Mouse (Mus musculus): ENCODE results near the gene Folr2. TPM values are rescaled to one million over a fixed set of nuclear protein-coding genes. Genes with fewer than 3 reads are reported as not detected.

The Folr2 gene
- polyA plus RNA-seq, 1 experiment from 2014 or later: 0.47 TPM

- H3K36me3 ChIP-seq (replicated peaks): no peaks in the 10 kb centered on the region
- H3K27ac ChIP-seq: no peak overlapping the region
- 67% methylated on average over 9 of the region's 9 CpGs for WGBS
- no peak for DNase-seq (ENCODE audit: extremely low spot score, low spot score)
- peaks cover 4% of the 10 kb centered on the region; the same call in 1 of the 2 replicates for H3K4me1 ChIP-seq
- H3K4me3 ChIP-seq: no peak overlapping the region
- H3K27me3 ChIP-seq (ENCODE audit: poor library complexity, severe bottlenecking): no peaks in the 10 kb centered on the region
- H3K9me3 ChIP-seq: no peaks in the 10 kb centered on the region
Measured at GRCm38 (mm10) chr7:101882413-101883154, 25.6 kb upstream of the Folr2 start.

GRCm38 (mm10) chr7:101880855-101881254 is 23.9 kb upstream of the Folr2 start:
- H3K4me3 ChIP-seq: no peak overlapping the region
- WGBS: 88% methylated on average over 4 of the region's 4 CpGs
- DNase-seq (ENCODE audit: extremely low spot score, low spot score): no peak
- peaks cover 4% of the 10 kb centered on the region; the same call in 1 of the 2 replicates for H3K4me1 ChIP-seq
- H3K9me3 ChIP-seq: no peaks in the 10 kb centered on the region
- H3K27ac ChIP-seq: no peak overlapping the region
- no peaks in the 10 kb centered on the region for H3K27me3 ChIP-seq (ENCODE audit: poor library complexity, severe bottlenecking)
- no peaks in the 10 kb centered on the region for H3K36me3 ChIP-seq (replicated peaks)

GRCm38 (mm10) chr7:101875978-101876377 is 19.0 kb upstream of the Folr2 start:
- 82% methylated on average over 1 of the region's 1 CpGs for WGBS
- H3K4me3 ChIP-seq: no peak overlapping the region
- H3K4me1 ChIP-seq: no peaks in the 10 kb centered on the region
- no peaks in the 10 kb centered on the region for H3K27me3 ChIP-seq (ENCODE audit: poor library complexity, severe bottlenecking)
- no peak for DNase-seq (ENCODE audit: extremely low spot score, low spot score)
- H3K9me3 ChIP-seq: no peaks in the 10 kb centered on the region
- no peak overlapping the region for H3K27ac ChIP-seq
- H3K36me3 ChIP-seq (replicated peaks): no peaks in the 10 kb centered on the region

GRCm38 (mm10) chr7:101871296-101871695 is 14.3 kb upstream of the Folr2 start:
- Histone ChIP-seq H3K27me3 (ENCODE audit: poor library complexity, severe bottlenecking) (no peaks in the 10 kb centered on the region), H3K4me1 (peaks cover 26% of the 10 kb centered on the region), H3K4me3 (no peak overlapping the region), H3K9me3 (no peaks in the 10 kb centered on the region), H3K27ac (no peak overlapping the region), H3K36me3 (replicated peaks) (no peaks in the 10 kb centered on the region)
- DNase-seq (ENCODE audit: extremely low spot score, low spot score): no peak
- 87% methylated on average over 3 of the region's 3 CpGs for WGBS

- no peak for DNase-seq (ENCODE audit: extremely low spot score, low spot score)
- Histone ChIP-seq H3K27ac (peak within 1 kb of the TSS; percentile 77), H3K9me3 (no peaks in the 10 kb centered on the region), H3K4me3 (no peak within 1 kb of the TSS), H3K27me3 (ENCODE audit: poor library complexity, severe bottlenecking) (no peaks in the 10 kb centered on the region), H3K4me1 (peaks cover 26% of the 10 kb centered on the region), H3K36me3 (replicated peaks) (no peaks in the 10 kb centered on the region)
- whole genome bisulfite sequencing: 86% methylated on average over 2 of the region's 2 CpGs
Measured at GRCm38 (mm10) chr7:101870629-101871028, 13.6 kb upstream of the Folr2 start, which contains the start of gene Folr1. Gene Folr1, minus strand, starts transcription at chr7:101870788.

- Histone ChIP-seq H3K4me1 (peaks cover 26% of the 10 kb centered on the region), H3K9me3 (no peaks in the 10 kb centered on the region), H3K27ac (peak overlapping the region; percentile 77), H3K36me3 (replicated peaks) (no peaks in the 10 kb centered on the region), H3K4me3 (no peak overlapping the region), H3K27me3 (ENCODE audit: poor library complexity, severe bottlenecking) (no peaks in the 10 kb centered on the region)
- 51% methylated on average over 7 of the region's 7 CpGs for WGBS
- peak; percentile 48 for DNase-seq (ENCODE audit: extremely low spot score, low spot score)
Measured at GRCm38 (mm10) chr7:101869163-101869500, 12.1 kb upstream of the Folr2 start.

- no peaks in the 10 kb centered on the region for H3K9me3 ChIP-seq
- H3K27ac ChIP-seq: peak overlapping the region; percentile 77
- peaks cover 26% of the 10 kb centered on the region for H3K4me1 ChIP-seq
- no peak for DNase-seq (ENCODE audit: extremely low spot score, low spot score)
- peak overlapping the region; percentile 8; the same call in 1 of the 2 replicates for H3K4me3 ChIP-seq
- H3K27me3 ChIP-seq (ENCODE audit: poor library complexity, severe bottlenecking): no peaks in the 10 kb centered on the region
- WGBS: 51% methylated on average over 13 of the region's 13 CpGs
- H3K36me3 ChIP-seq (replicated peaks): no peaks in the 10 kb centered on the region
Measured at GRCm38 (mm10) chr7:101868241-101869162, 11.5 kb upstream of the Folr2 start.

GRCm38 (mm10) chr7:101867482-101867881 is 10.5 kb upstream of the Folr2 start:
- Histone ChIP-seq H3K4me1 (peaks cover 26% of the 10 kb centered on the region), H3K27ac (no peak overlapping the region), H3K36me3 (replicated peaks) (no peaks in the 10 kb centered on the region), H3K9me3 (no peaks in the 10 kb centered on the region), H3K27me3 (ENCODE audit: poor library complexity, severe bottlenecking) (no peaks in the 10 kb centered on the region), H3K4me3 (no peak overlapping the region)
- DNase-seq (ENCODE audit: extremely low spot score, low spot score): no peak
- 99% methylated on average over 4 of the region's 4 CpGs for WGBS

- no peak for DNase-seq (ENCODE audit: extremely low spot score, low spot score)
- peaks cover 26% of the 10 kb centered on the region for H3K4me1 ChIP-seq
- peak overlapping the region; percentile 60; the same call in 1 of the 2 replicates for H3K27ac ChIP-seq
- H3K27me3 ChIP-seq (ENCODE audit: poor library complexity, severe bottlenecking): no peaks in the 10 kb centered on the region
- 83% methylated on average over 11 of the region's 11 CpGs for WGBS
- H3K4me3 ChIP-seq: no peak overlapping the region
- no peaks in the 10 kb centered on the region for H3K9me3 ChIP-seq
- H3K36me3 ChIP-seq (replicated peaks): no peaks in the 10 kb centered on the region
Measured at GRCm38 (mm10) chr7:101866491-101867265, 9.7 kb upstream of the Folr2 start.

- no peak for DNase-seq (ENCODE audit: extremely low spot score, low spot score)
- peaks cover 15% of the 10 kb centered on the region for H3K4me1 ChIP-seq
- 83% methylated on average over 3 of the region's 3 CpGs for WGBS
Measured at GRCm38 (mm10) chr7:101863415-101863814, 6.4 kb upstream of the Folr2 start, which contains the start of gene Anapc15. Gene Anapc15, plus strand, starts transcription at chr7:101863715.

GRCm38 (mm10) chr7:101862291-101862690 is 5.3 kb upstream of the Folr2 start:
- H3K27me3 ChIP-seq (ENCODE audit: poor library complexity, severe bottlenecking): no peaks in the 10 kb centered on the region
- H3K9me3 ChIP-seq: no peaks in the 10 kb centered on the region
- H3K27ac ChIP-seq: no peak overlapping the region
- H3K4me1 ChIP-seq: peaks cover 9% of the 10 kb centered on the region; the same call in 1 of the 2 replicates
- 67% methylated on average over 3 of the region's 3 CpGs for whole genome bisulfite sequencing
- no peak overlapping the region for H3K4me3 ChIP-seq
- H3K36me3 ChIP-seq (replicated peaks): no peaks in the 10 kb centered on the region
- no peak for DNase-seq (ENCODE audit: extremely low spot score, low spot score)

More at GRCm38 (mm10) chr7:101863415-101863814, 6.4 kb upstream of the Folr2 start, which contains the start of gene Anapc15:
- Histone ChIP-seq H3K9me3 (no peaks in the 10 kb centered on the region), H3K4me3 (no peak within 1 kb of the TSS), H3K27me3 (ENCODE audit: poor library complexity, severe bottlenecking) (no peaks in the 10 kb centered on the region), H3K36me3 (replicated peaks) (no peaks in the 10 kb centered on the region), H3K27ac (no peak within 1 kb of the TSS)

GRCm38 (mm10) chr7:101860978-101861377 is 4.0 kb upstream of the Folr2 start:
- Histone ChIP-seq H3K4me1 (no peaks in the 10 kb centered on the region), H3K27me3 (ENCODE audit: poor library complexity, severe bottlenecking) (no peaks in the 10 kb centered on the region), H3K9me3 (no peaks in the 10 kb centered on the region), H3K27ac (no peak overlapping the region), H3K4me3 (no peak overlapping the region), H3K36me3 (replicated peaks) (no peaks in the 10 kb centered on the region)
- no peak for DNase-seq (ENCODE audit: extremely low spot score, low spot score)

Data from forebrain, embryonic 10.5 days (tissue).